Mouse (Mus musculus) liver, embryonic 14.5 days (tissue): ENCODE results near the gene Leng8. TPM values are rescaled to one million over a fixed set of nuclear protein-coding genes. Genes with fewer than 3 reads are reported as not detected.
"Not testable (repeated sequence)": the region's sequence is repeated elsewhere in the genome, so short reads cannot be mapped to it uniquely, and the experiment has no call there.

Source experiments
- ATAC-seq: fragments of 200-750 bp; cut with Nextera tagmentation; 2 replicates; pipeline ENCODE4 v1.8.0; 2017; ENCODE audit warnings: moderate number of reproducible peaks, mild to moderate bottlenecking, moderate library complexity; ENCODE audit not compliant: insufficient read depth
- DNase-seq, 3 experiments: peaks; one replicate each; pipeline ENCODE4 v3.0.0-alpha.2; 2012 to 2013; ENCODE audit warnings: low read depth in 3 of 3, low spot score in 3 of 3
- H3K27ac ChIP-seq: fragments of 300-500 bp; sonication (generic); 2 replicates; pipeline ENCODE4 v1.5.1; 2014; ENCODE audit warnings: moderate library complexity, mild to moderate bottlenecking, control low read depth, inconsistent platforms
- H3K27me3 ChIP-seq: fragments of 300-500 bp; sonication (generic); 2 replicates; pipeline ENCODE4 v1.6.1; 2014; ENCODE audit warnings: mild to moderate bottlenecking, low read length, moderate library complexity; ENCODE audit not compliant: control insufficient read depth, insufficient read depth
- H3K36me3 ChIP-seq: fragments of 300-500 bp; sonication (generic); replicated peaks from 2 replicates; pipeline ENCODE4 v1.6.1; 2014; ENCODE audit warnings: low read depth; ENCODE audit not compliant: control insufficient read depth, insufficient read depth
- H3K4me1 ChIP-seq, 2 experiments: fragments of 200-500 bp in 1 of 2; fragments of 300-500 bp in 1 of 2; sonication (generic) in 1 of 2; replicated peaks; 2 replicates each; pipeline ENCODE4 v1.6.1; 2012 to 2014; ENCODE audit warnings: antibody characterized with exemption in 1 of 2, inconsistent platforms in 1 of 2, low read length in 1 of 2; ENCODE audit not compliant: control insufficient read depth in 2 of 2, insufficient read depth in 2 of 2
- H3K4me2 ChIP-seq: fragments of 300-500 bp; sonication (generic); 2 replicates; pipeline ENCODE4 v1.6.1; 2014; ENCODE audit warnings: low read depth, mild to moderate bottlenecking, control low read depth, moderate library complexity
- H3K4me3 ChIP-seq, 2 experiments: fragments of 200-500 bp in 1 of 2; fragments of 300-500 bp in 1 of 2; sonication (generic) in 1 of 2; 2 replicates each; pipeline ENCODE4 v1.5.1; 2012 to 2014; ENCODE audit warnings: low read depth in 2 of 2, low read length in 2 of 2, mild to moderate bottlenecking in 2 of 2, control low read depth in 1 of 2, inconsistent platforms in 1 of 2, moderate library complexity in 1 of 2; ENCODE audit not compliant: insufficient read depth in 1 of 2
- H3K9ac ChIP-seq: fragments of 300-500 bp; sonication (generic); replicated peaks from 2 replicates; pipeline ENCODE4 v1.6.1; 2014; ENCODE audit warnings: mild to moderate bottlenecking, control low read depth, moderate library complexity
- H3K9me3 ChIP-seq: fragments of 300-500 bp; sonication (generic); 2 replicates; pipeline ENCODE4 v1.6.1; 2016; ENCODE audit warnings: low read length, mixed read lengths; ENCODE audit not compliant: control insufficient read depth
- CTCF ChIP-seq: IDR thresholded peaks from 2 replicates; pipeline ENCODE4 v1.5.1; 2016; ENCODE audit warnings: antibody characterized with exemption, low read depth, control low read depth
- EP300 ChIP-seq: IDR thresholded peaks from 2 replicates; pipeline ENCODE4 v1.6.1; 2016; ENCODE audit warnings: antibody characterized with exemption, low read depth
- WGBS: fragments of 180-500 bp; shearing (Covaris S2); extraction: QIAGEN DNeasy Blood & Tissue Kit; methylation state at CpG from one replicate; pipeline ENCODE4 v1.1.7; 2014; ENCODE audit not compliant: insufficient replicate concordance; 5-methylcytosine and 5-hydroxymethylcytosine counted together
- polyA plus RNA-seq, 2 experiments: library from polyadenylated mRNA; depleted of rRNA in 1 of 2; stranded (reverse) in 1 of 2; unstranded in 1 of 2; fragments of >200 nt; fragmentation: Nextera tagmentation in 1 of 2; extraction: Ambion mirVana in 1 of 2; gene quantifications; 2 replicates each; pipeline versions ENCODE4 v1.2.1 to v1.2.3; 2012 to 2014

Leng8 gene
- polyA plus RNA-seq, 2 experiments, result 12.5 to 52.6 TPM

GRCm38 (mm10) chr7:4154976-4155375 lies 18.1 kb downstream of the Leng8 start:
- Histone ChIP-seq H3K9ac (no peak overlapping the region), H3K36me3 (no peaks in the 10 kb centered on the region), H3K27ac (no peak overlapping the region), H3K4me3 (no peak overlapping the region), H3K9me3 (no peaks in the 10 kb centered on the region), H3K27me3 (0 out of 2 replicates have a peak, but pooled peaks cover 3% of the 10 kb centered on the region), H3K4me2 (no peak overlapping the region), H3K4me1 (peaks cover 3 to 10% of the 10 kb centered on the region in 2 experiments)
- no peak for DNase-seq
- ATAC-seq, result no peak
- TF ChIP-seq EP300 (no peak), CTCF (no peak)
- 59% methylated on average over 4 of the region's 4 CpGs for WGBS

- not testable (repeated sequence) for H3K27me3 ChIP-seq, H3K4me1 ChIP-seq, H3K4me3 ChIP-seq, ATAC-seq, H3K36me3 ChIP-seq, H3K9me3 ChIP-seq, H3K27ac ChIP-seq, H3K4me2 ChIP-seq, H3K9ac ChIP-seq, DNase-seq
- 67% methylated on average over 4 of the region's 4 CpGs for WGBS
These were observed 24.8 kb downstream of the Leng8 start for GRCm38 (mm10) chr7:4161596-4161995.

- Histone ChIP-seq H3K4me2 (peak overlapping the region; percentile 51), H3K9me3 (no peaks in the 10 kb centered on the region), H3K36me3 (no peaks in the 10 kb centered on the region), H3K27me3 (no peaks in the 10 kb centered on the region), H3K4me1 (peaks cover 0 to 9% of the 10 kb centered on the region in 2 experiments; a peak in 2 of 4 replicates), H3K9ac (no peak overlapping the region; the same call in 1 of the 2 replicates), H3K4me3 (peak overlapping the region; percentile 25 to 49), H3K27ac (no peak overlapping the region)
- no peak for TF ChIP-seq EP300
- TF ChIP-seq CTCF, result no peak
- ATAC-seq, result peak; percentile 48; the same call in 1 of the 2 replicates
- DNase-seq, result no peak
- WGBS, result 1% methylated on average over 11 of the region's 11 CpGs
These were observed 26.8 kb downstream of the Leng8 start for GRCm38 (mm10) chr7:4163571-4164072.

- no peaks in the 10 kb centered on the region for H3K27me3 ChIP-seq
- WGBS, result 2% methylated on average over 19 of the region's 20 CpGs
- H3K9ac ChIP-seq, result no peak within 1 kb of the TSS; the same call in 1 of the 2 replicates
- H3K36me3 ChIP-seq, result no peaks in the 10 kb centered on the region
- TF ChIP-seq CTCF (no peak), EP300 (no peak)
- H3K4me1 ChIP-seq, result peaks cover 0 to 9% of the 10 kb centered on the region in 2 experiments; a peak in 2 of 4 replicates
- H3K27ac ChIP-seq, result no peak within 1 kb of the TSS
- DNase-seq, result no peak
- ATAC-seq, result peak; percentile 73
- H3K4me3 ChIP-seq, result peak within 1 kb of the TSS; percentile 25 to 49
- H3K9me3 ChIP-seq, result no peaks in the 10 kb centered on the region
- peak within 1 kb of the TSS; percentile 51 for H3K4me2 ChIP-seq
These were observed 27.5 kb downstream of the Leng8 start, which contains the start of gene Cdc42ep5 for GRCm38 (mm10) chr7:4164090-4164910. Cdc42ep5 (minus strand) TSS chr7:4164860.

GRCm38 (mm10) chr7:4165286-4165685 lies 28.4 kb downstream of the Leng8 start:
- DNase-seq, result no peak
- Histone ChIP-seq H3K4me3 (no peak overlapping the region), H3K9ac (no peak overlapping the region), H3K27ac (no peak overlapping the region), H3K4me1 (peaks cover 0 to 9% of the 10 kb centered on the region in 2 experiments; a peak in 2 of 4 replicates), H3K4me2 (no peak overlapping the region), H3K36me3 (no peaks in the 10 kb centered on the region), H3K27me3 (no peaks in the 10 kb centered on the region), H3K9me3 (no peaks in the 10 kb centered on the region)
- WGBS, result 20% methylated on average over 3 of the region's 3 CpGs
- TF ChIP-seq CTCF (no peak), EP300 (no peak)
- no peak for ATAC-seq
